Mouse (Mus musculus) large intestine, adult 2 months (tissue): ENCODE measurements around the gene Xirp1. TPM values are rescaled to one million over a fixed set of nuclear protein-coding genes. Genes with fewer than 3 reads are reported as not detected.

Experiments used
- DNase-seq: peaks from one replicate; pipeline ENCODE4 v3.0.0-alpha.2; 2012; ENCODE audit warnings: low read depth, low spot score
- WGBS: fragments of 180-500 bp; shearing (Covaris S2); methylation state at CpG from one replicate; pipeline ENCODE4 v1.1.7; 2018; 5-methylcytosine and 5-hydroxymethylcytosine counted together
- polyA plus RNA-seq: library from polyadenylated mRNA; depleted of rRNA; stranded (reverse); fragments of >200 nt; gene quantifications from 2 replicates; pipeline ENCODE4 v1.2.3, GENCODE M21; 2012

Gene Xirp1
- polyA plus RNA-seq, 1 experiment, result 0.02 TPM

- WGBS, result 58% methylated on average over 7 of the region's 7 CpGs
- DNase-seq, result no peak
Measured at GRCm38 (mm10) chr9:119994207-119994606, 29.2 kb downstream of the Xirp1 start.

GRCm38 (mm10) chr9:119993092-119993844, 30.1 kb downstream of the Xirp1 start:
- DNase-seq, result no peak
- WGBS, result 49% methylated on average over 10 of the region's 10 CpGs

GRCm38 (mm10) chr9:119991310-119991709, 32.1 kb downstream of the Xirp1 start:
- WGBS, result 52% methylated on average over 5 of the region's 5 CpGs
- DNase-seq, result no peak

GRCm38 (mm10) chr9:119988304-119988703, 35.1 kb downstream of the Xirp1 start:
- DNase-seq, result no peak
- 49% methylated on average over 7 of the region's 7 CpGs for WGBS

- DNase-seq, result no peak
- 78% methylated on average over 10 of the region's 10 CpGs for WGBS
Measured at GRCm38 (mm10) chr9:119985881-119986574, 37.4 kb downstream of the Xirp1 start.

- WGBS, result 44% methylated on average over 14 of the region's 14 CpGs
- no peak for DNase-seq
Measured at GRCm38 (mm10) chr9:119984536-119985011, 38.8 kb downstream of the Xirp1 start, which contains the start of gene Csrnp1. Csrnp1 (minus strand) TSS chr9:119984658.

GRCm38 (mm10) chr9:119983585-119984535, 39.5 kb downstream of the Xirp1 start:
- DNase-seq, result no peak
- WGBS, result 3% methylated on average over 69 of the region's 79 CpGs

- DNase-seq, result no peak
- WGBS, result under 1% methylated on average over 48 of the region's 48 CpGs
Measured at GRCm38 (mm10) chr9:119982956-119983551, 40.3 kb downstream of the Xirp1 start.

GRCm38 (mm10) chr9:119982241-119982811, 41.1 kb downstream of the Xirp1 start:
- WGBS, result under 1% methylated on average over 11 of the region's 11 CpGs
- DNase-seq, result no peak

GRCm38 (mm10) chr9:119981183-119982179, 41.9 kb downstream of the Xirp1 start:
- no peak for DNase-seq
- WGBS, result 4% methylated on average over 16 of the region's 16 CpGs

- no peak for DNase-seq
- 8% methylated on average over 4 of the region's 4 CpGs for WGBS
Measured at GRCm38 (mm10) chr9:119980770-119981182, 42.6 kb downstream of the Xirp1 start.

- WGBS, result 75% methylated on average over 2 of the region's 2 CpGs
- DNase-seq, result no peak
Measured at GRCm38 (mm10) chr9:119979749-119980148, 43.6 kb downstream of the Xirp1 start.

GRCm38 (mm10) chr9:119978811-119979441, 44.5 kb downstream of the Xirp1 start:
- no peak for DNase-seq
- 78% methylated on average over 6 of the region's 6 CpGs for WGBS

- WGBS, result 59% methylated on average over 9 of the region's 9 CpGs
- no peak for DNase-seq
Measured at GRCm38 (mm10) chr9:119978151-119978810, 45.1 kb downstream of the Xirp1 start.

GRCm38 (mm10) chr9:119977557-119978060, 45.8 kb downstream of the Xirp1 start:
- no peak for DNase-seq
- WGBS, result 57% methylated on average over 5 of the region's 5 CpGs

- DNase-seq, result no peak
- 57% methylated on average over 17 of the region's 17 CpGs for WGBS
Measured at GRCm38 (mm10) chr9:119976704-119977556, 46.5 kb downstream of the Xirp1 start.
